Mouse (Mus musculus) embryonic fibroblast, embryonic 13.5 days (primary cell): Measurements from ENCODE around the gene Sardh.

Experiments
- CTCF ChIP-seq: IDR thresholded peaks from 2 replicates; pipeline ENCODE4 v1.5.1; 2011; ENCODE audit warnings: mild to moderate bottlenecking, control low read depth, low read length, moderate library complexity, borderline replicate concordance; ENCODE audit not compliant: insufficient read depth
- POLR2A ChIP-seq: IDR thresholded peaks from 2 replicates; pipeline ENCODE4 v1.6.1; 2011; ENCODE audit warnings: low read depth, mild to moderate bottlenecking, control low read depth, low read length, moderate library complexity

DNA sequence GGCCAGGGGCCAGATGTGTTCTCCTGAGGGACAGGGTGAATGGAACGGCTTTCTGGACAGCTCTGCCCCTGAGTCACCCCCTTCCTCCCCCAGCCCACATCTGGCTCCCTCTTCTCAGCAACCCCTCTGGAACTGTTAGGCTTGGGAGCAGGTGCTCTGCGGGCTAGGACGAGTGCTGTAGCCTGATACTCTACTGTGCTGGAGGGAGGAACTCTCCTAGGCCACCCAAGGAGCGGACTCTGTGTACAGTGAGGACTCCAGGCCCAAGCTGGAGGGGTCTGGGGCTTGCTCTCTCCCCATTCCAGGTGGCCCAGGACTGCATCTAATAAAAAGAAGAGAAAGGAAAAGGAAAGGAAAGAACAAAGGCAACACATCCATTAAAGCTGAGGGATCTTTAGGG, 58.1 kb downstream of the Sardh start:
- no peak for TF ChIP-seq CTCF
- TF ChIP-seq POLR2A: no peak
